In genomic region chr4:151237501-151237900, GRCm38 (mm10) we compare ENCODE assay signal across 20 mouse cellular contexts.
"Had no signal": no experiment of that assay in that cellular context is flagged by ENCODE, and none has a peak within 500 bp of the region (broad histone marks: within the 10 kb centered on the region; RNA-seq: fewer than 3 reads in every experiment).

No protein-coding gene starts in this region.

- DNase-seq: kidney, adult 2 months; kidney, postnatal 10 days; kidney, postnatal 36 days; left cerebral cortex, postnatal 4 days; lung, adult 18-20 months; lung, postnatal 10 days; lung, postnatal 36 days; retina, postnatal 1 day; right cerebral cortex, postnatal 25 days; thymus, adult 18-20 months; thymus, postnatal 36 days had no signal

- H3K27ac ChIP-seq: limb, embryonic 12.5 days; limb, embryonic 15.5 days; liver, embryonic 12.5 days; liver, embryonic 15.5 days; lung, embryonic 15.5 days; midbrain, embryonic 13.5 days; neural tube, embryonic 13.5 days had no signal

- H3K9me3 ChIP-seq: limb, embryonic 15.5 days; lung, embryonic 15.5 days; neural tube, embryonic 13.5 days had no signal

- H3K4me2 ChIP-seq: limb, embryonic 12.5 days; limb, embryonic 15.5 days; liver, embryonic 12.5 days; liver, embryonic 15.5 days; lung, embryonic 15.5 days; midbrain, embryonic 13.5 days; neural tube, embryonic 13.5 days had no signal

- H3K27me3 ChIP-seq: limb, embryonic 15.5 days; liver, embryonic 12.5 days; liver, embryonic 15.5 days; lung, embryonic 15.5 days; midbrain, embryonic 13.5 days; neural tube, embryonic 13.5 days had no signal

- H3K36me3 ChIP-seq: limb, embryonic 12.5 days; limb, embryonic 15.5 days; liver, embryonic 12.5 days; liver, embryonic 15.5 days; lung, embryonic 15.5 days; midbrain, embryonic 13.5 days; neural tube, embryonic 13.5 days had no signal

- ATAC-seq: liver, embryonic 12.5 days; midbrain, embryonic 13.5 days; midbrain, embryonic 16.5 days had no signal

- H3K4me1 ChIP-seq: limb, embryonic 12.5 days; limb, embryonic 15.5 days; liver, embryonic 12.5 days; liver, embryonic 15.5 days had no signal

- H3K9ac ChIP-seq: limb, embryonic 12.5 days; limb, embryonic 15.5 days; liver, embryonic 12.5 days; liver, embryonic 15.5 days; lung, embryonic 15.5 days; midbrain, embryonic 13.5 days; neural tube, embryonic 13.5 days had no signal

- H3K4me3 ChIP-seq: limb, embryonic 12.5 days; limb, embryonic 15.5 days; liver, embryonic 12.5 days; liver, embryonic 15.5 days; lung, embryonic 15.5 days; midbrain, embryonic 13.5 days; myocyte; neural tube, embryonic 13.5 days had no signal
